Mouse (Mus musculus): ENCODE measurements at regions not wholly inside any gene's neighbourhood (a gene's known extent, or its start where the extent isn't known, plus 50 kb on each side); places are given as distances from the start of the nearest gene placed in this dataset.
"Not testable (repeated sequence)": the region's sequence is repeated elsewhere in the genome, so short reads cannot be mapped to it uniquely, and the experiment has no call there.

- TF ChIP-seq EP300 (IDR thresholded peaks at IDR 0.05; ENCODE audit: insufficient read depth, low read depth, low read length): no peak
- TF ChIP-seq POLR2A (IDR thresholded peaks at IDR 0.05; ENCODE audit: insufficient read depth, low read length): no peak
- TF ChIP-seq CTCF (IDR thresholded peaks at IDR 0.05; ENCODE audit: low read depth, low read length): no peak
- Histone ChIP-seq H3K27ac (ENCODE audit: insufficient read depth, low read length) (no peak overlapping the region), H3K4me3 (ENCODE audit: low read depth, low read length) (no peak overlapping the region), H3K27me3 (ENCODE audit: control insufficient read depth, insufficient read depth, low read length, poor library complexity, severe bottlenecking) (no peaks in the 10 kb centered on the region), H3K9me3 (replicated peaks; ENCODE audit: control insufficient read depth, insufficient read depth, low read length, poor library complexity, severe bottlenecking) (no peaks in the 10 kb centered on the region), H3K36me3 (ENCODE audit: control insufficient read depth, insufficient read depth, low read length, poor library complexity, severe bottlenecking) (no peaks in the 10 kb centered on the region), H3K4me1 (ENCODE audit: control insufficient read depth, insufficient read depth, low read length) (peaks cover 2% of the 10 kb centered on the region), H3K9ac (ENCODE audit: low read depth, poor library complexity, severe bottlenecking) (no peak overlapping the region)
Measured at GRCm38 (mm10) chr17:84856971-84857370, 66.4 kb upstream of the Lrpprc start.

- Histone ChIP-seq H3K36me3 (ENCODE audit: control insufficient read depth, insufficient read depth, low read length, poor library complexity, severe bottlenecking) (no peaks in the 10 kb centered on the region), H3K27me3 (ENCODE audit: control insufficient read depth, insufficient read depth, low read length, poor library complexity, severe bottlenecking) (no peaks in the 10 kb centered on the region), H3K9me3 (replicated peaks; ENCODE audit: control insufficient read depth, insufficient read depth, low read length, poor library complexity, severe bottlenecking) (no peaks in the 10 kb centered on the region), H3K27ac (ENCODE audit: insufficient read depth, low read length) (no peak overlapping the region), H3K4me3 (ENCODE audit: low read depth, low read length) (no peak overlapping the region), H3K9ac (ENCODE audit: low read depth, poor library complexity, severe bottlenecking) (no peak overlapping the region), H3K4me1 (ENCODE audit: control insufficient read depth, insufficient read depth, low read length) (peaks cover 2% of the 10 kb centered on the region)
- TF ChIP-seq CTCF (IDR thresholded peaks at IDR 0.05; ENCODE audit: low read depth, low read length) (no peak), EP300 (IDR thresholded peaks at IDR 0.05; ENCODE audit: insufficient read depth, low read depth, low read length) (no peak), POLR2A (IDR thresholded peaks at IDR 0.05; ENCODE audit: insufficient read depth, low read length) (no peak)
Measured at GRCm38 (mm10) chr17:84858830-84859229, 68.2 kb upstream of the Lrpprc start.

DNA sequence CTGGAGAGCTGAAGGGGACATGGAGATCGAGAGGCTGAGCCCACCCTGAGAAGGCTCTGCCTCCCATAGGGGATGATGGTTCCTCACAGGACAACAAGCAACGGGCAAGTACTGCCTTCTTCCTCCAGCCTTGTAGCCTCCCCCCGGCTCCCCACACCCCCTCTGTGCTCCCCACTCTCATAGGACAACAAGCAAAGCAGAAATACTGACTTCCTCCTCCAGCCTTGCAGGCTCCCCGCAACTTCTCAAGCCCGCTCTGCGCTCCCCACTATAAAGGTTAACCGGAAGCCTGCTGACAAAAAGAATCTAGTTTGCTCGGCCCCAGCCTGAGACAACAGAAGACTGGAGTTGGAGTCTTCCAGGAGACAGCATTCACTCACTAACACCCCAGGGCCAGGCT, 69.3 kb upstream of the Lrpprc start:
- H3K4me3 ChIP-seq (ENCODE audit: low read depth, low read length): no peak overlapping the region
- peaks cover 2% of the 10 kb centered on the region for H3K4me1 ChIP-seq (ENCODE audit: control insufficient read depth, insufficient read depth, low read length)
- no peak for TF ChIP-seq CTCF (IDR thresholded peaks at IDR 0.05; ENCODE audit: low read depth, low read length)
- no peak for TF ChIP-seq EP300 (IDR thresholded peaks at IDR 0.05; ENCODE audit: insufficient read depth, low read depth, low read length)
- TF ChIP-seq POLR2A (IDR thresholded peaks at IDR 0.05; ENCODE audit: insufficient read depth, low read length): no peak
- no peak overlapping the region for H3K27ac ChIP-seq (ENCODE audit: insufficient read depth, low read length)
- H3K9ac ChIP-seq (ENCODE audit: low read depth, poor library complexity, severe bottlenecking): no peak overlapping the region
- H3K9me3 ChIP-seq (replicated peaks; ENCODE audit: control insufficient read depth, insufficient read depth, low read length, poor library complexity, severe bottlenecking): no peaks in the 10 kb centered on the region
- no peaks in the 10 kb centered on the region for H3K36me3 ChIP-seq (ENCODE audit: control insufficient read depth, insufficient read depth, low read length, poor library complexity, severe bottlenecking)
- no peaks in the 10 kb centered on the region for H3K27me3 ChIP-seq (ENCODE audit: control insufficient read depth, insufficient read depth, low read length, poor library complexity, severe bottlenecking)

DNA sequence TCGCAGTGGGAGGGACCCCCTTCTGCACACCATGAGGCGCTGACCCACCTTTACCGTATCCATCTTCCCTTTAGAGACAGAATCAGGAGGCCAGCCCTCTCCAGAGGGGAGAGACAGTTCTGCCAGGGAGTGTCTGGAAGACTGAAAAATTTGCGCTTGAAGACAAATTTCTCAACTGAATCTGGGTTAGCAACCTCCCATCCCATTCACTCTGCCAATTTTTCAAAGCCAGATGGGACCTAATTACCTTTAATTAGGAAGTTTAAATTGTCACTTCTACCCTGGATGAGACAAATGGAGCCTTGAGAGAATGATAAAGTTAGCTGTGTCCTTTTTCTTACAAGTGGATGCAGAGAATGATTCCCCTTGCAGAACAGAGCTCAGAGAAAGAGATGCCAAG, 70.2 kb upstream of the Lrpprc start:
- no peaks in the 10 kb centered on the region for H3K27me3 ChIP-seq (ENCODE audit: control insufficient read depth, insufficient read depth, low read length, poor library complexity, severe bottlenecking)
- no peaks in the 10 kb centered on the region for H3K9me3 ChIP-seq (replicated peaks; ENCODE audit: control insufficient read depth, insufficient read depth, low read length, poor library complexity, severe bottlenecking)
- no peak overlapping the region for H3K4me3 ChIP-seq (ENCODE audit: low read depth, low read length)
- peaks cover 2% of the 10 kb centered on the region for H3K4me1 ChIP-seq (ENCODE audit: control insufficient read depth, insufficient read depth, low read length)
- no peak overlapping the region for H3K27ac ChIP-seq (ENCODE audit: insufficient read depth, low read length)
- no peak for TF ChIP-seq POLR2A (IDR thresholded peaks at IDR 0.05; ENCODE audit: insufficient read depth, low read length)
- no peak for TF ChIP-seq CTCF (IDR thresholded peaks at IDR 0.05; ENCODE audit: low read depth, low read length)
- no peak for TF ChIP-seq EP300 (IDR thresholded peaks at IDR 0.05; ENCODE audit: insufficient read depth, low read depth, low read length)
- no peak overlapping the region for H3K9ac ChIP-seq (ENCODE audit: low read depth, poor library complexity, severe bottlenecking)
- no peaks in the 10 kb centered on the region for H3K36me3 ChIP-seq (ENCODE audit: control insufficient read depth, insufficient read depth, low read length, poor library complexity, severe bottlenecking)

DNA sequence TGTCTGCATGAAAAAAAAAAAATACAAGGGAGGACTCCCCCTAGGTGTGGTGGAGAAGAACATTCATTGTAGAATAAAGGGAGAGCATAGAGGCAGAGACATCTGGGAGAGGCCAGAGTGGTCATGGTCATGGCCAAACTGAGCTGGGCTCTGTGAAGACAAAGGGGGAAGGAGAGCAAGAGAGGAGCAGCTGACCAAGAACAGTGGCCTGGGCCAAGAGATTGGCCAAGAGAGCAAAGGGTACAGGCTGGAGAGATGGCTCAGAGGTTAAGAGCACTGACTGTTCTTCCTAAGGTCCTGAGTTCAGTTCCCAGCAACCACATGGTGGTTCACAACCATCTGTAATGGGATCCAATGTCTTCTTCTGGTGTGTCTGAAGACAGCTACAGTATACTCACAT, 73.6 kb upstream of the Lrpprc start:
- H3K4me1 ChIP-seq (ENCODE audit: control insufficient read depth, insufficient read depth, low read length); H3K9ac ChIP-seq (ENCODE audit: low read depth, poor library complexity, severe bottlenecking); H3K27me3 ChIP-seq (ENCODE audit: control insufficient read depth, insufficient read depth, low read length, poor library complexity, severe bottlenecking): not testable (repeated sequence)

DNA sequence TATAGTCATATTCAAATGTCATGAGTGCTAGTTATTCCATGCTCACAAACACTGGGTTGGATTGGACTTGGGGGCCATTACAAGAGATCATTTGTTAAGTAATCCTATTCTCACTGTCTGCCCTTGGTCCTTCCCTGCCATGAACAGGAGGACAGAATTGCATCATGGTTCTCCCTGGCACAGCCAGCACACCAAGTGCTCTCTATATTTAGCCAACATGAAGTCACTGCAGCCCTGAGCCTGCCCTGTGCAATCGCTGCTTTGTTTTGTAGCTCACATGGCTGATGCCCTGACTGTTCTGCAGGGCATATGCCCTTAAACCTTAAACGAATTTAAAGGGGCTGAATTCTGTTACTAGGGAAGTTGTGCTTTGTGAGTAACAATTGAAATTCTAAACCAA, 74.6 kb upstream of the Lrpprc start:
- no peaks in the 10 kb centered on the region for H3K36me3 ChIP-seq (ENCODE audit: control insufficient read depth, insufficient read depth, low read length, poor library complexity, severe bottlenecking)
- H3K9ac ChIP-seq (ENCODE audit: low read depth, poor library complexity, severe bottlenecking): no peak overlapping the region
- no peak for TF ChIP-seq EP300 (IDR thresholded peaks at IDR 0.05; ENCODE audit: insufficient read depth, low read depth, low read length)
- no peak for TF ChIP-seq POLR2A (IDR thresholded peaks at IDR 0.05; ENCODE audit: insufficient read depth, low read length)
- TF ChIP-seq CTCF (IDR thresholded peaks at IDR 0.05; ENCODE audit: low read depth, low read length): no peak
- no peak overlapping the region for H3K27ac ChIP-seq (ENCODE audit: insufficient read depth, low read length)
- H3K4me1 ChIP-seq (ENCODE audit: control insufficient read depth, insufficient read depth, low read length): peaks cover 2% of the 10 kb centered on the region
- H3K4me3 ChIP-seq (ENCODE audit: low read depth, low read length): no peak overlapping the region
- H3K27me3 ChIP-seq (ENCODE audit: control insufficient read depth, insufficient read depth, low read length, poor library complexity, severe bottlenecking): no peaks in the 10 kb centered on the region
- no peaks in the 10 kb centered on the region for H3K9me3 ChIP-seq (replicated peaks; ENCODE audit: control insufficient read depth, insufficient read depth, low read length, poor library complexity, severe bottlenecking)

More for the DNA sequence above, 73.6 kb upstream of the Lrpprc start:
- not testable (repeated sequence) for H3K36me3 ChIP-seq (ENCODE audit: control insufficient read depth, insufficient read depth, low read length, poor library complexity, severe bottlenecking); H3K9me3 ChIP-seq (replicated peaks; ENCODE audit: control insufficient read depth, insufficient read depth, low read length, poor library complexity, severe bottlenecking); H3K4me3 ChIP-seq (ENCODE audit: low read depth, low read length); H3K27ac ChIP-seq (ENCODE audit: insufficient read depth, low read length)
